Mouse (Mus musculus) urinary bladder, postnatal 0 days (tissue): ENCODE measurements around the gene Ptprcap. TPM values are rescaled to one million over a fixed set of nuclear protein-coding genes. Genes with fewer than 3 reads are reported as not detected.

Experiments used
- polyA plus RNA-seq: library from polyadenylated mRNA; unstranded; fragments of >200 nt; fragmentation: Nextera tagmentation; extraction: Ambion mirVana; gene quantifications from 2 replicates; pipeline ENCODE4 v1.2.1, GENCODE M21; 2015

Gene Ptprcap
- polyA plus RNA-seq: 0.54 and 0.65 TPM in 2 replicates

DNA sequence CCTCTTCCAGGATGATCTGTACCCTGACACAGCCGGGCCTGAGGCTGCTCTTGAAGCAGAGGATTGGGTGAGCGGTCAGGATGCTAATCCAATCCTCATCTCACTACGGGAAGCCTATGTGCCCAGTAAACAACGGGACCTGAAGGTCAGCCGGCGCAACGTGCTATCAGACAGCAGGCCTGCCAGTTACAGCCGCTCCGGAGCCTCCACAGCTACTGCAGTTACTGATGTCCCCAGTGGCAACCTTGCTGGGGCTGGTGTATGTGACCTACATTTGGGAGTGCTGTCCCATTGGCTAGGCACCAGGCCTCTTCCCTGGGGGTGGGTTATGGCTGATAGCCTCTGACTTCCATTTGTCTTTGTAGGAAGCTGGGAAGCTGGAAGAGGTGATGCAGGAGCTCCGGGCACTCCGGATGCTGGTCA is at the start of gene Ptprcap:
Gene Ptprcap (plus strand): TSS at position 373 of the 423 bp plus-strand sequence.

DNA sequence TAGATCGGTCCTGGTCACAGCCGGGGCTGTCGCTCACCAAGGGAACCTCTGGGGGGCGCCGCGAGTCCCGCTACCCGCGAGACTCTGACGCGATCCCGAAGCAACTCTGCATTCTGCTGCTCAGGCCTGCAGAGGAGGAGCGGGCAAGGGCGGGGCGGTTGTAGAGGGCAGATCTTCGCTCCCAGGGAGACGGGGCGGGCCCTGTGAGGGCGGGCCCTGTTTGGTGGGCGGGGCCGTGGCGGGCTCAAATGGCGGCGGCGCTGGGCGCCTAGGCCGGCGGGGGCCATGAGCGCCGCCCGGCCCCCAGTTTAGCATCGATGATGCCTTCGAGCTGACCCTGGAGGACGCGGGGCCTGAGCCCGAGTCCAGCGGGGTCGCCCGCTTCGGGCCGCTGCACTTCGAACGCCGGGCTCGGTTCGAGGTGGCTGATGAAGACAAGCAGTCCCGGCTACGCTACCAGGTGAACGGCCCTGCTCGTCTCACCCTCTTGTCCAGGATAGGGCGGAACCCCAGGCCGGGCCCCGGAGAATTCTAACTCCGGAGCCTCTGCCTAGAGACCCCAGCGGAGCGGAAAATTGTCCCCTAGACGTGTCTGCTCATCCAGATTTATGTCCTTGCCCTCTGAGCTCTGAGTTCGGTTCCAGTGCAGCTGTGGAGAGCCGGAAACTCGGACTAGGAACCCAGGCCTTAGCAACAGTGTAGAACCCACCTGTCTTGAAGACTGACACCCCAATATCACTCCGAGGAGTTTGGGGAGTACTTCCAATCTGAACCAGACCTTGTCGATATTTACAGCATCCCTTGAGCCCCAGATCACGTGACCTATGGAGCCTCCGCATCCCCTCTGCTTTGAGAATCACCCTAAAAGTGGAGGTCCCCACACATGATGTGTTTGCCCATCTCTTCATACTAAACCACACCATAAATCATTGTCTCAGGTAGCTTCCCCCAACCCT is 27.4 kb upstream of the Ptprcap start, which contains the start of gene Aip:
Gene Aip (minus strand): TSS at position 118 of the 956 bp plus-strand sequence.

DNA sequence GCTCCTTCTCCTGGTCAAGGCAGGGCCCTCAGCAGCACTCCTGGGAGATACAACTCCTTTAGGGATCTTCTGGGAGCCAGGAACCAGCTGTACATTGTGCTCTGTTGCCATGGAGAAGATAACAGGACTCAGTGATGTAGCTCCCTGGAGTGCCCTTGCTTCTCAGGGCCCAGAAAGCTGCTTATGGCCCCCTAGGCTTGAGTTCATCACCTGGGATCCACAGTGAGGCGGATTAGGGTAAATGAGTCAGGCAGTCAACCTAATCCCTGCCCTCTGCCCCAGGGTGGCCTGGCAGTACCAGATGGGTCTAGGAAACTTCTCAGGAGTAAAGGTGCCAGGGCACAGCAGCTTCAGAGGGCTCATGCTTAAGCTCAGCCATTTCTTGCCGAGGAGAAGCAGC is 14.0 kb upstream of the Ptprcap start, which contains the start of gene Gpr152:
Gene Gpr152 (plus strand): TSS at position 342 of the 400 bp plus-strand sequence.

DNA sequence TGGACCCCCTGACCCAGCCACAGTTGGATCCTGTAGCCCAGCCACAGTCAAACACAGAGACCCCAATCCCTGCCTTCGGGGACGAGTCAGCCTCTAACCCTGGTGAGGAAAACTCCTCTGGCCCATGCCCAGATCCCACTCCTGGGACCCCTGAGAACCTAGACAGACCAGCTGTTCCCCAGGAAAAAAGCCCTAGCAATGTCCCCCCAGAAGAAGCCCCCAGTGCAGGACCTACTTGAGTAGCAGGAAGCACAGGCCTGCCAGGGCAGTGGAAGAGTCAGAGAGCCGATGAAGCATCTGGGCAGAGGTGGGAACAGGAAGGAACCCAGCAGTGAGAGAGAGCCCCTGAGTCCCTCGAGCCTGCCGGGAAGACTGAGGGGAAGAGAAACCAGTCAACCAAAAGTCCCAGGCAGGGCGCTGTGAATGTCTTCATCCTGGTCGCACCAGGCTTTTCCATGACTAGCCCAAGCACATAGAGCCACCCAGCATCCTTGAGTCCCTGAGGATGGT is 9.6 kb upstream of the Ptprcap start, which contains the start of gene Cabp4:
Gene Cabp4 (minus strand): TSS at position 275 of the 510 bp plus-strand sequence.

DNA sequence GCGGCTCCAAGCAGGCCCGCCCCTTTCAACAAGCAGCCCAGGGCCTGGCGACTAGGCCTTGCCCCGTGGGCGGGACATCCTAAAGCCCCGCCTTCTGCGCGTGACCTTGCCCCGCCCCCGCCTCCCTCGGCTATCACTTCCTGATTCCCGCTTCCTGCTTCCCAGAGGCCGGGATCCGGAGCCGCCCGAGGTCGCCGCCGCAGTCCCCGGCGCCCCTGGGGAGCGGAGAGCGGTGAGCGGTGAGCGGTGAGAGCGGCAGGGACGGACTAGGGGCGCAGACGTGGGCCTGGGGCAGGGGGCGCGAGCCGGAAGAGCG is 5.0 kb upstream of the Ptprcap start, which contains the start of gene Coro1b:
Gene Coro1b (plus strand): TSS at position 129 of the 316 bp plus-strand sequence.

DNA sequence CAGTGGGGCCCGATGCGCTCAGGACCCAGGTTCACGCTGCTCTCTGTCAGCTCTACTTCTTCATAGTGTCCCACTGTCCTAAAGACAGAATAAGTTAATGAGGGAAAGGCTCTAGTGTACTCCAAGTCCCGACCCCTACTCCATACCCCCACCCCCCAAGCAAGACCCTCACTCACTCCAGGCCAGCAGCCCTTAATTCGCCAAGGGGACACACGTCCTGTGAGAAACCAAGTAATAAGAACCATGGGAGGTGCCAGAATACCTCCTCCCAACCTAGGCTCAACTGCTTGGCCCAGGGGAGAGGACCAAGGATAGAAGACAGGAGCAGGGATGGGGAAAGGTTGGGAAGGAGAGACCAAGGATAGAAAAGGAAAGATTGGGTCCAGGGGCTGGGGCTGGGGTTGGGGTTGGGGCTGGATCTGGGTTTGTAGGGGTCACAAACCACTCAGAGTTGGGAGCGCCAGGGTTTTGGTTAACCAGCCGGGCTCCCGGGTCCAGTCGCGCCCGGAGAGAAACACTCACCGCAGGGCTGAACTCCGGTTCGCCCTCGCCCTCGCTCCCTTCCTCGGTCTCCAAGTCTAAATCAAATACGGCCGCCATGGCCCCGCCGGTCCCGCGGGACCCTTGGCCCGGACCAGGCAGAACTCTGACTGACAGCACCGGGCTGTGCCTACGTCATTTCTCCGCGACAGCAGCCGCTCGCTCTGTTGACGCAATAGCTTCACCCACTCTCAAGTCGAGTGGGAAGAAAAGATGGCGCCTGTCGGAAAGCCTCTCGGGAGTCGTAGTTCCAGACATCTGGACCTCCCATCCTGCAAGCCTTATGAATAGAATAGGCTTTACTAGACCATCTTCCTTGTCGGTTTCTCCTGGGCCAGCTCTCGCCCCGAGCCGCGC is 9.5 kb downstream of the Ptprcap start, which contains the start of gene Rps6kb2:
Gene Rps6kb2 (minus strand): TSS at position 709 of the 897 bp plus-strand sequence.

DNA sequence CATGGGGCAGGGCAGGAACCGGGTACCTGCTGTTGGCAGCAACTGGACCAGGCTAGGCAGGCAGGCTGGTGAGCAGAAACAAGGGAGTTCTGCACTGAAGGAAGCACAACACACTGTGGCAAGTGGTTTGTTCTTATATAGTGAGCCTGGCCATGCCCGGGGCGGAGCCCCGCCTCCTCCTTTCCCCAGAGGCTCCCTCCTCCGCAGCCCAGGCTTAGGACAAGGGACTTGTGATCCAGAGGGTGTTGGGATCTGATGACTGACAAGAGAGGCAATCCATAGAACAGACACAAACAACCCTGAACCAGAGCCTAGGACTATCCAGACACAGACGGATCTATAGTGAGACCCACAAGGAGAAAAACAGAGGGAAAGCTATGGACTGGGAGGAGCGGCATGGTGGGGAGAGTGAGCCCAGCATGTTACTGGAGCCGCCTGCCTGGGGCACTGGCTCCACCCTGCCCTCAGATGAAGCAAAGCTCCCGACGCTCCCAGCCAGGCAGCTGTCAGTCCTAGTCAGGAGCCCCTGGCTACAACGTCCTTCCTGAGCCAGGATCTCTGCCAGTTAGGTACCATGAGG is 22.1 kb downstream of the Ptprcap start, which contains the start of gene Carns1:
Gene Carns1 (minus strand): TSS at position 112 of the 580 bp plus-strand sequence.

DNA sequence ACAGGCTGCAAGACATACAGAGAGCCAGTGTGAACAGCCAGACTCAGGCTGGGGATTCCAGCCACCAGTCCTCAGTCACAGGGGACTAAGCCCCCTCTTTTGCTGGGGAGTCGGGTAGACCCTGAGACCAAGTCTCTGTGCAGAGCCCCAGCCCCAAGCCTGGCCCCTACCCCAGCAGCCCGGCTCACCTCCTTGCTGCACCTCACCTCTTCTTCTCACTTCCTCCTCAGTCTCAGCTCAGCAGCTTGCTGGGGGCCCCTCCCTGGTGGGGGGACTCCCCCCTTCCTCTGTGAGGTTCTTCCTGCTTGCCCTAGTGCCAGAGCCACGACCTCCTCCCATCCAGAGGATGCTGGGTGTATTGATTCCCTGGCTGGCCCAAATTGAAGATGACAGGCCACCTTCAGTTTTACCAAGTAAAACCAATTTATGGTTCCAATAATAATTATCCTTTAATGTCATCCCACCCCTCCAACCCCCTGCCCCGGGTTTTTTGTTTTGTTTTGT is 37.5 kb downstream of the Ptprcap start, which contains the start of gene Tbc1d10c:
Gene Tbc1d10c (minus strand): TSS at position 454 of the 504 bp plus-strand sequence.

DNA sequence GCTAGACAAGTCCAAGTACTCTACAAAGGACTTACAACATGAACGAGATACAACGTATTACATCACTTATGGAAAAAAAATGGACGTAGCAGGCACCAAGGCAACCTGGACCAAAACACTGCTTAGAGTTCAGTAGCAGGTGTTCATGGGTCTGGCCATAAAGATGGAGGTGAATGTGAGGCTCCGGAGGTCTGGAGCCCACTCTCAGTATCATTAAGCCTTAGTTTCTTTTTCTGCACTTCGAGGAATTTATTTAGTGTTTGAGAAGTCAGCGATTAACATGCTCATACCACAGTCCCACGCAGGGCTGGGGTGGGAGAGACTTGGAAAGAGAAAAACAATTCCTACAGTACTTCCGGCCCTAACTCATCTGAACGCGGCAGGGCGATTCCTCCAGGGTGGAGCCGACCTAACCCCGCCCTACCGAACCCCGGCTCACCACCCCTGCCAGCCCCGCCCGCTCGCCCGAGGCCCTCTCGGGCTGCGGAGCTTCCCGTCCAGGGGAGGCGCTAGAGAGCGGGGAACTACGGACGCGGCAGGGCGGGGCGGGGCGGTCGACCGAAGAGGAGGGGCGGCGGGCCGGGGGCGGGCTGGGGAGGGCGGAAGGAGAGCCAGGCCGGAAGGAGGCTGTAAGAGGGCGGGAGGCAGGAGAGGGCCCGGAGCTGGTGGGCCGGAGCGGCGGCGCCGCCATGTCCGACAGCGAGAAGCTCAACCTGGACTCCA is 38.3 kb downstream of the Ptprcap start, which contains the start of gene Ppp1ca:
Gene Ppp1ca (plus strand): TSS at position 538 of the 723 bp plus-strand sequence.

DNA sequence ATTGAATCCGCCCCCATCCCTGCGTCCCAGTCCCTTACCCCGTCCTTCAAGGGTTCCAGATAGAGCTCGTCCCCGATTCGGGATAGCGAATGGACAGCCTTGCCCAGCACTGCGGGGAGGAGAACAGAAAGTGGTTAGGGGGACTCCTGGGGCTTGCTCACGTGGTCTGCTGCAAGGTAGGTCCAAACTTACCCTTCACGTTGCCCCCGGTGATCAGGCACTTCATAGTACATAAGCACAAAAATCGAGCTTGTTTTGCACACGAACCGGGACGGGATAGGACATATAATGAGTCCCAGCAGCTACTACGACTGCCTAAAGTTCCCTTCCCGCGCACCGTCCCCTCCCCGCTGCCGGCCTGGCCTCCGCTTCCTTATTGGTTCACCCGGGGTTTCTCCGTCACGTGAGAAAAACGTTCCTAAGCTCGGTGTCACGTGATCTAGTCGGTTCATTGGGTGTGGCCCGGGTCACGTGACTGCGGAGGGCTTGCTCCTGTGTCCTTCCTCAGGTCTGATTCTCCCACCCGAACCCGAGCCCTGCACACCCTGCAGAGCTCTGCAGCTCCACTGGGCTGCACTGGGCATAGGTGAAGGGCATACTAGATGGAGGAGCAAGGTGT is 48.0 kb downstream of the Ptprcap start, which contains the start of gene Rad9a:
Gene Rad9a (minus strand): TSS at position 372 of the 619 bp plus-strand sequence.

Other genes starting within 250 kb of the Ptprcap start
- 18.2 and 23.2 TPM in 2 replicates for gene Tcirg1, start 246.5 kb upstream of the Ptprcap start, polyA plus RNA-seq
- 279 and 309 TPM in 2 replicates for gene Ndufs8, start 240.8 kb upstream of the Ptprcap start, polyA plus RNA-seq
- gene Aldh3b1, start 223.8 kb upstream of the Ptprcap start, polyA plus RNA-seq: 3.3 and 8.6 TPM in 2 replicates
- gene Unc93b1, start 218.4 kb upstream of the Ptprcap start, polyA plus RNA-seq: 21.7 and 32.0 TPM in 2 replicates
- gene Aldh3b3, start 195.0 kb upstream of the Ptprcap start, polyA plus RNA-seq: 0.29 and 0.30 TPM in 2 replicates
- gene Aldh3b2, start 181.3 kb upstream of the Ptprcap start, polyA plus RNA-seq: 122 and 144 TPM in 2 replicates
- gene Acy3, start 167.0 kb upstream of the Ptprcap start, polyA plus RNA-seq: 6.1 and 7.0 TPM in 2 replicates
- 0.11 TPM in 1 of 2 replicates, not detected in the other for gene Tbx10, start 160.9 kb upstream of the Ptprcap start, polyA plus RNA-seq
- gene Nudt8, start 153.0 kb upstream of the Ptprcap start, polyA plus RNA-seq: 29.1 and 36.0 TPM in 2 replicates
- 0.82 and 1.3 TPM in 2 replicates for gene Gm49405, start 153.0 kb upstream of the Ptprcap start, polyA plus RNA-seq
- 1.5 and 2.1 TPM in 2 replicates for gene Doc2g, start 150.3 kb upstream of the Ptprcap start, polyA plus RNA-seq
- 170 and 175 TPM in 2 replicates for gene Ndufv1, start 140.8 kb upstream of the Ptprcap start, polyA plus RNA-seq
- 432 and 441 TPM in 2 replicates for gene Gstp1, start 115.6 kb upstream of the Ptprcap start, polyA plus RNA-seq
- gene Gstp2, start 107.6 kb upstream of the Ptprcap start, polyA plus RNA-seq: 21.6 and 25.1 TPM in 2 replicates
- gene Gstp3, start 94.0 kb upstream of the Ptprcap start, polyA plus RNA-seq: 0.33 and 0.52 TPM in 2 replicates
- gene Cabp2, start 72.0 kb upstream of the Ptprcap start, polyA plus RNA-seq: not detected in 2 replicates
- 75.9 and 93.8 TPM in 2 replicates for gene Cdk2ap2, start 56.4 kb upstream of the Ptprcap start, polyA plus RNA-seq
- 10.2 and 13.2 TPM in 2 replicates for gene Pitpnm1, start 53.6 kb upstream of the Ptprcap start, polyA plus RNA-seq
- 76.9 and 77.9 TPM in 2 replicates for gene Aip, start 27.7 kb upstream of the Ptprcap start, polyA plus RNA-seq
- not detected in 2 replicates for gene Gpr152, start 13.8 kb upstream of the Ptprcap start, polyA plus RNA-seq
- 0.28 and 0.41 TPM in 2 replicates for gene Cabp4, start 9.6 kb upstream of the Ptprcap start, polyA plus RNA-seq
- gene Coro1b, start 5.0 kb upstream of the Ptprcap start, polyA plus RNA-seq: 130 and 133 TPM in 2 replicates
- gene Rps6kb2, start 9.8 kb downstream of the Ptprcap start, polyA plus RNA-seq: 28.6 and 31.4 TPM in 2 replicates
- 5.8 and 7.8 TPM in 2 replicates for gene Carns1, start 21.9 kb downstream of the Ptprcap start, polyA plus RNA-seq
- gene Tbc1d10c, start 37.7 kb downstream of the Ptprcap start, polyA plus RNA-seq: 1.3 and 1.5 TPM in 2 replicates
- gene Ppp1ca, start 38.5 kb downstream of the Ptprcap start, polyA plus RNA-seq: 476 and 486 TPM in 2 replicates
- gene Rad9a, start 48.1 kb downstream of the Ptprcap start, polyA plus RNA-seq: 12.6 and 15.8 TPM in 2 replicates
- 1.8 TPM in 2 replicates for gene Clcf1, start 60.6 kb downstream of the Ptprcap start, polyA plus RNA-seq
- not detected in 2 replicates for gene AC109138.7, start 60.8 kb downstream of the Ptprcap start, polyA plus RNA-seq
- 44.5 and 63.8 TPM in 2 replicates for gene Pold4, start 78.3 kb downstream of the Ptprcap start, polyA plus RNA-seq
- gene Ssh3, start 115.6 kb downstream of the Ptprcap start, polyA plus RNA-seq: 19.2 and 19.3 TPM in 2 replicates
- gene Ankrd13d, start 129.5 kb downstream of the Ptprcap start, polyA plus RNA-seq: 7.9 and 8.3 TPM in 2 replicates
- 12.7 and 15.0 TPM in 2 replicates for gene Grk2, start 152.6 kb downstream of the Ptprcap start, polyA plus RNA-seq
- 18.6 and 21.3 TPM in 2 replicates for gene Kdm2a, start 244.7 kb downstream of the Ptprcap start, polyA plus RNA-seq